Mouse (Mus musculus) embryonic facial prominence, embryonic 15.5 days (tissue): ENCODE measurements around the gene Vmn1r234. TPM values are rescaled to one million over a fixed set of nuclear protein-coding genes. Genes with fewer than 3 reads are reported as not detected.
"Not testable (repeated sequence)": the region's sequence is repeated elsewhere in the genome, so short reads cannot be mapped to it uniquely, and the experiment has no call there.

ENCODE experiments used
- ATAC-seq: fragments of 200-750 bp; cut with Nextera tagmentation; 2 replicates; pipeline ENCODE4 v1.8.0; 2017; ENCODE audit warnings: low read depth, moderate TSS enrichment; ENCODE audit not compliant: insufficient number of reproducible peaks, low FRiP score, low TSS enrichment
- H3K27ac ChIP-seq: fragments of 300-500 bp; sonication (generic); replicated peaks from 2 replicates; pipeline ENCODE4 v1.5.1; 2015; ENCODE audit warnings: mild to moderate bottlenecking, inconsistent platforms
- H3K27me3 ChIP-seq: fragments of 300-500 bp; sonication (generic); 2 replicates; pipeline ENCODE4 v1.6.1; 2015; ENCODE audit warnings: inconsistent platforms
- H3K36me3 ChIP-seq: fragments of 300-500 bp; sonication (generic); 2 replicates; pipeline ENCODE4 v1.6.1; 2015; ENCODE audit warnings: mild to moderate bottlenecking, inconsistent platforms
- H3K4me1 ChIP-seq: fragments of 300-500 bp; sonication (generic); 2 replicates; pipeline ENCODE4 v1.6.1; 2015; ENCODE audit warnings: inconsistent platforms
- H3K4me2 ChIP-seq: fragments of 300-500 bp; sonication (generic); replicated peaks from 2 replicates; pipeline ENCODE4 v1.6.1; 2015; ENCODE audit warnings: mild to moderate bottlenecking, inconsistent platforms
- H3K4me3 ChIP-seq: fragments of 300-500 bp; sonication (generic); replicated peaks from 2 replicates; pipeline ENCODE4 v1.5.1; 2015; ENCODE audit warnings: mild to moderate bottlenecking, inconsistent platforms
- H3K9ac ChIP-seq: fragments of 300-500 bp; sonication (generic); 2 replicates; pipeline ENCODE4 v1.6.1; 2015; ENCODE audit warnings: inconsistent platforms
- H3K9me3 ChIP-seq: fragments of 300-500 bp; sonication (generic); replicated peaks from 2 replicates; pipeline ENCODE4 v1.6.1; 2016; ENCODE audit warnings: inconsistent platforms
- WGBS: fragments of 180-500 bp; shearing (Covaris S2); methylation state at CpG from one replicate; pipeline ENCODE4 v1.1.7; 2015; 5-methylcytosine and 5-hydroxymethylcytosine counted together
- microRNA-seq: library from miRNA; unstranded; fragments of <30 nt; microRNA quantifications from one replicate; pipeline ENCODE4, GENCODE M21; 2016; ENCODE audit warnings: borderline number of aligned reads
- polyA plus RNA-seq: library from polyadenylated mRNA; unstranded; fragments of >200 nt; fragmentation: Nextera tagmentation; extraction: Ambion mirVana; gene quantifications from 2 replicates; pipeline ENCODE4 v1.2.1, GENCODE M21; 2015

Vmn1r234 gene
- not detected in 2 replicates for polyA plus RNA-seq

DNA sequence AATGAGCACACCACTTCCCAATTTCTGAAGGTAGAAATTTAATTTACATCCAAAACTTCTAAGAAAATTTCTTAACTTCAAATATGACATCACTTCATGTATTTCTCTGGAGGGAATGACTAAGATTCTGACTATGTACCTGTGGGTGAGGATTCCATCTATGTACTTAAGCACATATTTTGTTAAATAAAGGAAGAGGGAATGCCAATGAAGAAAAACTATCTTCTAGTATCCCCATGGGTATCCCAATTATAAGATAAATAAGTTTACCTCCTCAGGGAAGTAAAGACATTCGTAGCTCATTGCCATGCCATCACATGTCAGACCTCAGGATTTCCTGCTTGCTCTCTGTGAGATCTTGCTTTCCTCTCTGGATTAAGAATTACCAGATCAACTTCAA lies at the start of gene Vmn1r234:
TSS of gene Vmn1r234 (plus strand) at position 301 of the 400 bp plus-strand sequence.
- Histone ChIP-seq H3K27me3 (no peaks in the 10 kb centered on the region), H3K36me3 (no peaks in the 10 kb centered on the region), H3K27ac (no peak within 1 kb of the TSS), H3K4me1 (no peaks in the 10 kb centered on the region), H3K9me3 (no peaks in the 10 kb centered on the region), H3K4me3 (no peak within 1 kb of the TSS), H3K9ac (no peak within 1 kb of the TSS), H3K4me2 (no peak within 1 kb of the TSS)
- ATAC-seq, result no peak
- WGBS, result 74% methylated on average over 1 of the region's 1 CpGs

DNA sequence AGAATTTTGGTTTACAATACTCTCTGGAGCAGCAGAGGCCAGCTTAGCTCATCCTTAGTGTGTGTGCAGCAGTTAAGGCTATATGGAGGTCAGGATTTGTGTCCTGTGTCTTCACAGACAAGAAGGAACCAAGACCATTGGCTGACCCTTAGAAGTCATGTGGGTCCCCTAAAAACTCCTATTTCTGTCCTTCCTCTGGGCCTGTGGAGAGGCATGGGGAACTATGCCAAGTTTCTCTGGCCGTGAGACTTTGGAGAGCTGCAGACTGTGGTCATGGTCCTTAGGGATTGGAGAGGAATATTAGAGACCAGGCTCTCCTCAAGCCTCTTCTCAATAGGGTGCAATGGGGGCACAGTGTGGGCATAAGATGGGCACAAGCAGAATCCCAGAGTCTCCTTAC lies 14.8 kb upstream of the Vmn1r234 start:
- H3K9ac ChIP-seq, H3K4me1 ChIP-seq, H3K27me3 ChIP-seq, H3K36me3 ChIP-seq, ATAC-seq, H3K27ac ChIP-seq, H3K4me3 ChIP-seq, H3K9me3 ChIP-seq, H3K4me2 ChIP-seq: not testable (repeated sequence)
- 88% methylated on average over 1 of the region's 1 CpGs for WGBS

DNA sequence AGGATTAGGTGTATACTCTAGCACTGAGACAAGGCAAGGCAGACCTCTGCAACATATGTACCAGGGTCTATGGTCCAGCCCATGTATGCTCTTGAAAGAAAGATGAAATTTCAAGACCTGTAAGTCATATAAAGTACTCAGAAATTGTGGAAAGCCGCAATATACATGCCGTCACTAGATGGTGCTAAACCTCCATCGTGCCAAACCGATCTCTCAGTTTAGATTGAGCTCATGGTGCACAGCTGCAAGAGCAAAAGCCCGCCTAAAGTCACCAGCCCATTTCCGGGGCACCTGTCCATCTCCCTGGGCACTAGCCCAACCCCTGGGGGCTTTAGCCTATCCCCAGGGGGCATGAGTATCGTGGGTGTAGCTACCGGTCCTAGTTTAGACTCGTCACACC lies 5.8 kb downstream of the Vmn1r234 start:
- Histone ChIP-seq H3K36me3 (no peaks in the 10 kb centered on the region), H3K27ac (no peak overlapping the region), H3K27me3 (no peaks in the 10 kb centered on the region), H3K4me1 (no peaks in the 10 kb centered on the region), H3K4me3 (no peak overlapping the region), H3K4me2 (no peak overlapping the region), H3K9me3 (0 out of 2 replicates have a peak, but pooled peaks cover 3% of the 10 kb centered on the region), H3K9ac (no peak overlapping the region)
- WGBS, result 28% methylated on average over 9 of the region's 9 CpGs
- no peak for ATAC-seq

DNA sequence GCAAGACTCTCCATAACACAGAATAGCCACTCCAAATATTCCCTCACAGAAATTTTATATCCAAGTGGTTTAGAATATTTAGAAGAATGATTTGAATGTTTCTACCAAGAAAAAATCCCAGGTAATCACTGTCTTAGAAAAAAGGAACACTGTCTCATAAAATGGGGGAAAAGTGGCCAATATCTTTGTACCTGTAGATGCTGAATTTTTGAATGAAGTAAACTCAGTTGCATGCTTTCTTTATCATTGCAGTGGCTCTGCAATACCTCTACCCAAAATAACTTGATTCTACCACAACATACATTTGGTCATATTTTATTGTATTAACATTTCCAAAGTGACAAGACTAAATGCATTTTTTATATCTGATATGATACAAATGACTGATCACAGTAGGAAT lies 30.2 kb downstream of the Vmn1r234 start, which contains the start of gene Vmn1r235:
TSS of gene Vmn1r235 (plus strand) at position 301 of the 400 bp plus-strand sequence.
- no peak for ATAC-seq

DNA sequence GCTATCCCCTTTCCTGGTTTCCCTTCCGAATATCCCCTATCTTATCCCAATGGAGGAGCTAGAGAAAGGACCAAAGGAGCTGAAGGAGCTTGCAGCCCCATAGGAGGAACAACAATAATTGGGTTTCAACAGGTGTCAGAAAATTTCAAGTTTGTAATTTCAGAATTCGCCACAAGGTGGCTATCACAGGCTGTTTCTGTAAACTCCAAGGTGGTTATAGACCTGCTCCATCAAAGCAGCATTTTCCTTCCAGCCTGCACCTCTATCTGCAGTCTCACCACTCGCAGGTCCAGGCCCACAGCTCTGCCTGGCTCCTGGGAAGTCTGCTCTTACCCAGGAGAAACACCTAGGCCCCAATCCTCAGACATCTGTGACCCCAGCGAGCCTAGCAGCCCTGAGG lies 46.2 kb downstream of the Vmn1r234 start:
- Histone ChIP-seq H3K4me2 (no peak overlapping the region), H3K9ac (no peak overlapping the region), H3K36me3 (no peaks in the 10 kb centered on the region), H3K4me1 (no peaks in the 10 kb centered on the region), H3K4me3 (no peak overlapping the region), H3K27ac (no peak overlapping the region), H3K27me3 (no peaks in the 10 kb centered on the region), H3K9me3 (no peaks in the 10 kb centered on the region)
- no peak for ATAC-seq
- 7% methylated on average over 4 of the region's 4 CpGs for WGBS

More for the DNA sequence above, 30.2 kb downstream of the Vmn1r234 start, which contains the start of gene Vmn1r235:
- H3K9ac ChIP-seq, result no peak within 1 kb of the TSS
- no peak within 1 kb of the TSS for H3K4me2 ChIP-seq
- H3K4me3 ChIP-seq, result no peak within 1 kb of the TSS
- H3K9me3 ChIP-seq, result no peaks in the 10 kb centered on the region
- no peaks in the 10 kb centered on the region for H3K27me3 ChIP-seq
- no peak within 1 kb of the TSS for H3K27ac ChIP-seq
- H3K4me1 ChIP-seq, result no peaks in the 10 kb centered on the region
- no peaks in the 10 kb centered on the region for H3K36me3 ChIP-seq

DNA sequence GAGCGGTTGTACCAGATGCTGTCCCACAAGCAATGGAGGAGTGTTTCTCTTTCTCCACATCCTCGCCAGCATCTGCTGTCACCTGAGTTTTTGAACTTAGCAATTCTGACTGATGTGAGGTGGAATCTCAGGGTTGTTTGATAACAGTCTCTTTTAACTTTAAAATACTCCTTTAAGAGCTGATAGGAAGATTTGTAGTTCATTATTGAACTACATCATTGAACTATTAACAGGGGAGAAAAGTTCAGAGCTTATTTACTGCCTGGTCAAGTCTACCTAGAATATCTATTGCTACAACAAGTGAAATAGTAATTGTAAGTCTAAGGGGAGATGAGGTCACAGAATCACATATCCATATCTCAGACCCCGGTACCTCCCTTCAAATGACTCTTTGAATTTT lies 56.8 kb downstream of the Vmn1r234 start, which contains the start of gene Vmn1r236:
TSS of gene Vmn1r236 (plus strand) at position 301 of the 400 bp plus-strand sequence.
- Histone ChIP-seq H3K4me2 (no peak within 1 kb of the TSS), H3K4me3 (no peak within 1 kb of the TSS), H3K9ac (no peak within 1 kb of the TSS), H3K9me3 (no peaks in the 10 kb centered on the region), H3K4me1 (no peaks in the 10 kb centered on the region), H3K27me3 (no peaks in the 10 kb centered on the region), H3K27ac (no peak within 1 kb of the TSS), H3K36me3 (no peaks in the 10 kb centered on the region)
- no peak for ATAC-seq
- 86% methylated on average over 3 of the region's 3 CpGs for WGBS

DNA sequence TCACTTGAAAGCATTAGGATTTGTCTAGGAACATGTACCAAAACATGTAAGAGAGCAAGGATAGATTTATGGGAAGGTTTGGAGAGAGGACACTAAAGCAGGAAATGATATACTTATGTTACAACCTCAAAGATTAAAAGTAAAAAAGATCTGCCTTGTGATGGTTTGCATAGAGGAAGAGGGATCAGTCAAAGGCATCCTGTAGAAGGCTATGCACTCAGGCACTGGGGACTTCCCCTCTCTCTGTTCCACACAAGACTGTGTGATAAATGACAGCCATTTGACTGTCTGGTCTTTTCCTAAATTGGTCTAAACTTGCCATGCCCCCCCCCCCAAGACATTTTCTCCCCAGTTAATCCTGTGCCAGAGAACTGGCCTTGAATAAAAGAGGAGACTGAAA lies 58.5 kb downstream of the Vmn1r234 start:
- H3K4me2 ChIP-seq, result no peak overlapping the region
- no peaks in the 10 kb centered on the region for H3K4me1 ChIP-seq
- H3K27ac ChIP-seq, result no peak overlapping the region
- no peak for ATAC-seq
- H3K4me3 ChIP-seq, result no peak overlapping the region
- H3K36me3 ChIP-seq, result no peaks in the 10 kb centered on the region
- no peak overlapping the region for H3K9ac ChIP-seq
- no peaks in the 10 kb centered on the region for H3K27me3 ChIP-seq
- H3K9me3 ChIP-seq, result no peaks in the 10 kb centered on the region

Small RNA genes within 50 kb of the gene (microRNA-seq; reads per million reads assigned to microRNA genes)
- not detected for gene Gm26384

Other genes starting within 250 kb of the Vmn1r234 start
- gene Vmn1r233, start 229.6 kb upstream of the Vmn1r234 start, polyA plus RNA-seq, result not detected in 2 replicates
- 15.8 and 17.0 TPM in 2 replicates for gene Zfp160, start 217.2 kb upstream of the Vmn1r234 start, polyA plus RNA-seq
- gene Vmn1r235, start 30.3 kb downstream of the Vmn1r234 start, polyA plus RNA-seq, result not detected in 2 replicates
- gene Vmn1r236, start 56.9 kb downstream of the Vmn1r234 start, polyA plus RNA-seq, result not detected in 2 replicates
- not detected in 2 replicates for gene Vmn1r237, start 85.8 kb downstream of the Vmn1r234 start, polyA plus RNA-seq
- gene Zfp677, start 157.7 kb downstream of the Vmn1r234 start, polyA plus RNA-seq, result 3.1 and 3.4 TPM in 2 replicates
- 4.6 and 5.6 TPM in 2 replicates for gene Zfp54, start 197.1 kb downstream of the Vmn1r234 start, polyA plus RNA-seq
- gene Zfp51, start 224.3 kb downstream of the Vmn1r234 start, polyA plus RNA-seq, result 13.5 and 15.3 TPM in 2 replicates